Mouse (Mus musculus): ENCODE measurements around the gene Dst.

DNA sequence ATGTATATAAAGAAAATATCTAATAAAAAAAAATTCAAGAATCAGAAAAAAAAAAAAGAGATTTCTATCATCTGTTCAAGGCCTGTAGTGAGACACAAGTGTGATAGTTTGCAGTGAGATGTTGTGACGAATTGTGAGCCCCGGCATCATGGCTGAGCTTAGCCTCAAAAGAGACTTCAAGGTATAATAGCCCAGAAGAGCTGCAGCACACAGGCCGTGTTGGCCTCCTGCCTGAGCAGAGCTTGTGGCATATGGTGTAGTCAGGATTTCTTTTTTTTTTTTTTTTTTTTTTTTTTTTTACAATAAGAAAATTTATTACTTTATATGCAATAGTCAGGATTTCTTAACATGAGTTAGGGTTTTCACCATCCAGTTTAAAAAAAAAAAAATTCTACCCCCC, 191.4 kb downstream of the Dst start:
- TF ChIP-seq CTCF (IDR thresholded peaks at IDR 0.05; ENCODE audit: low read depth) (no peak), EP300 (IDR thresholded peaks at IDR 0.05; ENCODE audit: low read depth) (no peak)

All from heart, postnatal 0 days (tissue).